Mouse (Mus musculus): ENCODE results near the gene Jmjd6. TPM values are rescaled to one million over a fixed set of nuclear protein-coding genes. Genes with fewer than 3 reads are reported as not detected.
"Not testable (repeated sequence)": the region's sequence is repeated elsewhere in the genome, so short reads cannot be mapped to it uniquely, and the experiment has no call there.

Gene Jmjd6
- total RNA-seq, 2 experiments from 2014 or later, result 18.4 to 28.1 TPM

GRCm38 (mm10) chr11:116852291-116852890, 9.1 kb upstream of the Jmjd6 start, which contains the start of gene Mfsd11:
Gene Mfsd11 (plus strand): TSS chr11:116852440.
- DNase-seq (ENCODE audit: low spot score), result peak; percentile 71

GRCm38 (mm10) chr11:116851576-116852290, 8.5 kb upstream of the Jmjd6 start:
- peak; percentile 35 for DNase-seq (ENCODE audit: low spot score)

- no peak for DNase-seq (ENCODE audit: low spot score)
These were observed 7.7 kb upstream of the Jmjd6 start for GRCm38 (mm10) chr11:116850833-116851477.

- no peak for DNase-seq (ENCODE audit: low spot score)
These were observed 6.8 kb upstream of the Jmjd6 start for GRCm38 (mm10) chr11:116850085-116850484.

GRCm38 (mm10) chr11:116849587-116849986, 6.3 kb upstream of the Jmjd6 start:
- DNase-seq (ENCODE audit: low spot score), result no peak

- not testable (repeated sequence) for DNase-seq (ENCODE audit: low spot score)
These were observed 5.6 kb upstream of the Jmjd6 start for GRCm38 (mm10) chr11:116848877-116849178.

DNA sequence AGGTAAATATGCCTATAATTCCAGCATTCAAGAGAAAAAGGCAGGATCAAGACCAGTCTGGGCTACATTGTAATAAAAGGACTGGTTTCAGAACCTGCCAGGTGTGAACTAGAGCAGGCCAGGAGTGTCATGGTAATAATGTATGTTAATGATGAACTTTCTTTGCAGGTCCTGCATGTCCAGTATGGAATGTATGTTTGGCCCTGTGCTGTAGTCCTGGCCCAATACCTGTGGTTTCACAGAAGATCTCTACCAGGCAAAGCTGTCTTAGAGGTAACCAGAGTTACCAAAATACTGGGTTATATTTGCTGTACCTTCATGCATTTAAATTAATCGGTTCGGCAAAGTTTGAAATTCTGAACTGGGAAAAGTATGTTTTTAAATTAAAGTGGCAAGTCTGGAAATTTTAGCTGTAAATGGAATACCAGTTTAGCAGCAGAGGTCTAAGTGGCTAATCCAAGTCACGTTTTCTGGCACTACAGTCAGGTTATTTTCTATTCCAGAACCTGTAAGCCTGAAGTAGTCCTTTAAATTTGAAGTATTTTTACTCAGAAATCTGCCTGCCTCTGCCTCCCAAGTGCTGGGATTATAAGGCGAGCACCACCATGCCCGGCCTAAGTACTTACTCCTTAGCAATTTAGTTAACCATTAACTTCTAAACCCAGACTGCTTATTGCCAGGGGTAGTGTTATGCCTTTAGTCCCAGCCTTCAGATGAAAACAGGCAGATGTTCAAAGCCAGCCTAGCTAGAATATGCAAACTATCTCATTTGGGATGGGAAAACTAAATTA, 5.0 kb upstream of the Jmjd6 start:
- DNase-seq (ENCODE audit: low spot score), result no peak

DNA sequence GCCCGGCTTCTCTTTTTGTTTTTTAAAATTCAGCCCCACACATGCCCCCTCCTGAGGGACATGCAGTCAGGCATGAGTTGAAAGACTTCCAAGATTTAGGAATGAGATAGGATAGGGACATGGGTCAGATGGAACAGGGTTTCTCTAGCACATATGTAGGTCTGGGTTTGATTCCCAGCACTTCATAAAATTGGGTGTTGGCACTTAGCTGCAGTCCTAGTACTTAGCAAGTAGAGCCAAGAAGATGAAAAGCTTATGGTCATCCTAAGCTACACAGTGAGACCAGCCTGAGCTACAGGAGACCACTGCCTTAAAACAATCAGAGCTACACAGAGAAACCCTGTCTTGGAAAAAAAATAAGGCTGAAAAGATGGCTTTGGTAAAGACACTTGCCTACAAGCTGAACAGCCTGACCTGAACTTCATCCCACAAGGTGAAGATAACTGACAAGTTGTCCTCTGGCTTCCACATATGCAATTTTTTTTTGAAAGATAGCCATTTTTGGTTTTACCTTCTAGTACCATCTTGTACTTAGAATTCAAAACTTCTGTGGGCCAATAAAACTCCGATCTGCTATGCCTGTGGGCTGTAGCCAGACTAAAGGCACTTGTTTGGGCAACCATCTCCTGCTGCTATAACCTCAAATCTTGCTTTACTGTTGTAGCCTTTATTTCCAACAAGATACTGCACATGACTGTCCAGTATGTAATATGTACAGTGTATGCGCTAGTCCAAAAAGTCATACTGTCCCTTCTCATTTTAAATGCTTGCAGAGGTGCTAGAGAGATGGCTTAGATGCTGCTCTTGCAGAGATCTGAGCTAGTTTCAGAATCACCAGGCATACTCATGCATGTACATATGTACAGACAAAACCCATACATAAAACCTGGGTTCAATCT, 4.2 kb upstream of the Jmjd6 start:
- DNase-seq (ENCODE audit: low spot score), result no peak

DNA sequence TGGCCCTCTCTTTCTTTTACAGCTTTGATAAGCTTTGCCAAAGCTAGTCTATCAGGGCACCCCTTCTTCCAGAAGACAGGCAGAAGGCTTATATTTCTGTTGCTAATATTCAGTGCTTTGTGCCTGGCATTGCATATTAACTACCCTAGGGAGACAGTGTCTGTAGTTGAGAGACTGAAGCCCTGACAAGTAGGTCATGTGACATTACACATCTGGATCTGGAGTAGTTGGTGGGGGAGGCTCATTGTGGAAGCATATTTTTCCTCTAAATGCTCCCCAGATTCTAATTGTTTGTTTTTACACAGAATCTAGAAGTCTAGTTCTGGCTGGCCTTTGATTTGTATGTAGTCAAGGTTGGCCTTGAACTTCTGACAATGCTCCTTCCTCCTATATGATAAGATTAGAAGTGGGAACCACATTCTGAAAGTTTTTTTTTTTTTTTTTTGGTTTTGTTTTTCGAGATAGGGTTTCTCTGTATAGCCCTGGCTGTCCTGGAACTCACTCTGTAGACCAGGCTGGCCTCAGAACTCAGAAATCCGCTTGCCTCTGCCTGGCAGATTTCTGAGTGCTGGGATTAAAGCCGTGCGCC, 3.4 kb upstream of the Jmjd6 start:
- DNase-seq (ENCODE audit: low spot score), result no peak

DNA sequence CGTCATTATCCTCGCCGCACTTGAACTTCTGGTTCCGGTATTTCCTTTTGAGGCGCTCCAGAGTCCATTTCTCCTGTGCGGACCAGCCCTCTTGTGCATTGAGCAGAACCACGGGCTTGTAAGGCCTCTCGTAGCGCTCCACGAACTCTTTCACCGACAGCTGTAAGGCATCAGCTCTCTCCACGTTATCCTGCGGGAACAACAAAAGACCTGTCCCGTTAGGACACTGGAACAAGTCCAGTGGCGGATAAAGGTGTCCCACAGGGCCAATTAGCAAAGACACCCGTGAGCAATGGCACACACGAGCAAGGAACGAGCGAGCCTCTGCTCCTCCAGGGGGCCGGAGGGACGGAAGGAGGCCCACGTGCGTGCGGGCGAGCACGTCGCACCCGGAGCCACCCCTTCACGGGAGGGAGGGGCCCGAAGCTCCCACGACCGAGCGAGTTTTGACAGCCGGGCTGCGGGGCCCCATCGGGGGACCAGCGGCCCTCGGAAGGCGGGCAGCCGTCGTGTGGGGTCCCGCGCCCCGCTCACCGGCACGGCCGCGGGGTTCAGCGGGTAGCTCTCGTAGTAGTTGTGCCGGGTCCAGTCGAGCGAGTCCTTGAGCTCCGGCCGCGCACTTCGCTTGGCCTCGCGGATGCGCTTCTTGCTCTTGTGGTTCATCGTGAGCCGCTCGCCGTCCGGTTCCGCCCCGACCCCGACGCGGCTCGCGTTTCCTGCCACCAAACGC, 553 bp downstream of the Jmjd6 start:
- peak; percentile 56 for DNase-seq (ENCODE audit: low spot score)

GRCm38 (mm10) chr11:116840748-116841147, 2.5 kb downstream of the Jmjd6 start:
- no peak for DNase-seq (ENCODE audit: low spot score)

- no peak for DNase-seq (ENCODE audit: low spot score)
These were observed 3.6 kb downstream of the Jmjd6 start for GRCm38 (mm10) chr11:116839601-116840000.

GRCm38 (mm10) chr11:116838936-116839335, 4.3 kb downstream of the Jmjd6 start:
- peak; percentile 53 for DNase-seq (ENCODE audit: low spot score)

DNA sequence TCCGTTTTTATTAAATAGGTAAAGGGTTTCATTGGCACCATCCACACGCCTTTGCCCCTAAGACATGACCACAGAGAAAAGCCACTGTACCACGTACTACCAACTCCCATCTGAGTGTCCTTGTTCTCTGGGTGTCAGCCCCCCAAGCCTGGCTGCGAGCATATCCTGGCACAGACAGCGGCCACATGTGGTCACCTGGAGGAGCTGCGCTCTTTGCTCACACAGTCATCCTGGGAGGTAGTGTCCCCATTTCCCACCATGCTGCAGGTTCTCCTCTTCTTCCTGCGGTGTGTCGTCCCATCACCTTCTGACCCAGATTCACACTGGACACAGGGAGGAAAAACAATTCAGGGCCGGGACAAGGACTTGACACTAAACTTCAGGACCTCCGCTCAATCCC, 5.8 kb downstream of the Jmjd6 start:
- DNase-seq (ENCODE audit: low spot score), result no peak

GRCm38 (mm10) chr11:116836283-116836682, 7.0 kb downstream of the Jmjd6 start:
- no peak for DNase-seq (ENCODE audit: low spot score)

DNA sequence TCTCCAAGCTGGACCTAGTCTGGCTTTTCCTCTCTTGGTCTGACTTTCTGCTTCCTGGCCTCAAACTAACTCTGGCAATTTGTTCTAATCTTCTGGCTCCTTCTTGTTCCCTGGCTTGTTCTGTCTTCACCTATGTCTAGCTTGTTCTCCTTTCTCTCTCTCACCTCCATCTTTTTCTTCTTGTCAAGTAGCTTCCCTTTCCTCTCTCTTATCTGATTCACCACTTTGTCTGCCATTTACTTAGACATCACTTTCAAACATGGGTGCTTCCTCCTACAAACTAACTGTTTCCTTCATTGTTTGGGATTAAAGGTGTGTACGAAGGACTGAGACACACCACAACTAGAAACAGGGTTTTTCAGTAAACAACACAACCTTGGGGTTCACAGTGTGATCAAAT, 8.3 kb downstream of the Jmjd6 start:
- no peak for DNase-seq (ENCODE audit: low spot score)

DNA sequence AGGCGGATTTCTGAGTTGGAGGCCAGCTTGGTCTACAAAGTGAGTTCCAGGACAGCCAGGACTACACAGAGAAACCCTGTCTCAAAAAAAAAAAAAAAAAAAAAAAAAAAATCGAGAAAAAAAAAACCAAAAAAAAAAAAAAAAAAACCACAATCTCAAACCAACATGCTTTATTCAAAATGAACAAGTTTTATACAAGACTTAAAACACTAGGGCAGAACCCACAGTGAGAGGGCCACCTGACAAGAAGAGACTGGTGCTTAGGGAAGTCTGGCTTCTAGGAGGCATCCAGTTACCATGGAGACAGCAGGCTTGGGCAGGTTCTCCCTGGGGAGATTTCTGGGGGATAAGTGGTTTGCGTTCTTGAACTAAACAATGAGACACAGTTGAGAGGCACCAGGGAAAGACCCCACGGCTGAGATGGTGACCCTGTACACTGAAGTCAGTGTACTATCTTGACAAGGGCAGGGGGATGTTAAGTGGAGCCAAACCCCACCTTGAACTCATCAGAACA, 11.0 kb downstream of the Jmjd6 start:
- DNase-seq (ENCODE audit: low spot score), result no peak

GRCm38 (mm10) chr11:116827534-116828165, 15.6 kb downstream of the Jmjd6 start, which contains the start of gene Mxra7:
Gene Mxra7 (minus strand): TSS chr11:116828046.
- peak; percentile 83 for DNase-seq (ENCODE audit: low spot score)

All from gastrocnemius, adult 18-20 months (tissue).